Mouse (Mus musculus): ENCODE data around the gene Tesc. TPM values are rescaled to one million over a fixed set of nuclear protein-coding genes. Genes with fewer than 3 reads are reported as not detected.
A peak's percentile ranks its signal among the peaks of the same experiment; 100 is the strongest.

The Tesc gene
- polyA plus RNA-seq, 1 experiment from 2014 or later: 5.3 TPM

GRCm38 (mm10) chr5:118083060-118083638 is 55.6 kb downstream of the Tesc start:
- H3K27me3 ChIP-seq (ENCODE audit: insufficient read depth, low read length): no peaks in the 10 kb centered on the region
- no peak overlapping the region for H3K4me2 ChIP-seq
- peaks cover 22% of the 10 kb centered on the region for H3K4me1 ChIP-seq (ENCODE audit: insufficient read depth)
- ATAC-seq (ENCODE audit: insufficient read depth): 0 out of 2 replicates have a peak, but pooled peaks have one; percentile 14
- H3K36me3 ChIP-seq (ENCODE audit: insufficient read depth): peaks cover 12% of the 10 kb centered on the region; the same call in 1 of the 2 replicates
- peak; percentile 42 for DNase-seq
- no peak for TF ChIP-seq CTCF (IDR thresholded peaks at IDR 0.05; ENCODE audit: low read depth)
- no peak overlapping the region for H3K9ac ChIP-seq
- H3K27ac ChIP-seq (ENCODE audit: low read depth): no peak overlapping the region
- no peak overlapping the region for H3K4me3 ChIP-seq (ENCODE audit: low read depth, low read length)
- H3K9me3 ChIP-seq (ENCODE audit: low read depth, low read length): no peaks in the 10 kb centered on the region
- WGBS: 43% methylated on average over 12 of the region's 12 CpGs

- no peaks in the 10 kb centered on the region for H3K27me3 ChIP-seq (ENCODE audit: insufficient read depth, low read length)
- 51% methylated on average over 10 of the region's 10 CpGs for WGBS
- H3K9me3 ChIP-seq (ENCODE audit: low read depth, low read length): no peaks in the 10 kb centered on the region
- H3K27ac ChIP-seq (ENCODE audit: low read depth): 0 out of 2 replicates have a peak overlapping the region, but pooled peaks have one; percentile 48
- peaks cover 3% of the 10 kb centered on the region; the same call in 1 of the 2 replicates for H3K36me3 ChIP-seq (ENCODE audit: insufficient read depth)
- H3K4me3 ChIP-seq (ENCODE audit: low read depth, low read length): no peak overlapping the region
- TF ChIP-seq CTCF (IDR thresholded peaks at IDR 0.05; ENCODE audit: low read depth): no peak
- peak; percentile 75 for DNase-seq
- no peak overlapping the region; the same call in 1 of the 2 replicates for H3K9ac ChIP-seq
- no peak for ATAC-seq (ENCODE audit: insufficient read depth)
- no peak overlapping the region for H3K4me2 ChIP-seq
- peaks cover 22% of the 10 kb centered on the region for H3K4me1 ChIP-seq (ENCODE audit: insufficient read depth)
Observed at GRCm38 (mm10) chr5:118084171-118084727, 56.7 kb downstream of the Tesc start.

- H3K4me1 ChIP-seq (ENCODE audit: insufficient read depth): peaks cover 22% of the 10 kb centered on the region
Observed at GRCm38 (mm10) chr5:118085313-118085712, 57.8 kb downstream of the Tesc start.

GRCm38 (mm10) chr5:118086956-118087355 is 59.4 kb downstream of the Tesc start:
- DNase-seq (no peak), ATAC-seq (ENCODE audit: insufficient read depth) (no peak)
- no peaks in the 10 kb centered on the region for H3K9me3 ChIP-seq (ENCODE audit: low read depth, low read length)
- H3K9ac ChIP-seq: no peak overlapping the region
- H3K27me3 ChIP-seq (ENCODE audit: insufficient read depth, low read length): no peaks in the 10 kb centered on the region
- no peak overlapping the region for H3K27ac ChIP-seq (ENCODE audit: low read depth)
- peaks cover 18% of the 10 kb centered on the region; the same call in 1 of the 2 replicates for H3K4me1 ChIP-seq (ENCODE audit: insufficient read depth)
- no peak overlapping the region for H3K4me3 ChIP-seq (ENCODE audit: low read depth, low read length)
- H3K36me3 ChIP-seq (ENCODE audit: insufficient read depth): peaks cover 24% of the 10 kb centered on the region
- TF ChIP-seq CTCF (IDR thresholded peaks at IDR 0.05; ENCODE audit: low read depth): no peak
- no peak overlapping the region for H3K4me2 ChIP-seq
- WGBS: 38% methylated on average over 7 of the region's 7 CpGs

More at GRCm38 (mm10) chr5:118085313-118085712, 57.8 kb downstream of the Tesc start:
- H3K9ac ChIP-seq: no peak overlapping the region
- no peak for ATAC-seq (ENCODE audit: insufficient read depth)
- TF ChIP-seq CTCF (IDR thresholded peaks at IDR 0.05; ENCODE audit: low read depth): no peak
- H3K27ac ChIP-seq (ENCODE audit: low read depth): no peak overlapping the region
- H3K27me3 ChIP-seq (ENCODE audit: insufficient read depth, low read length): no peaks in the 10 kb centered on the region
- peaks cover 11% of the 10 kb centered on the region for H3K36me3 ChIP-seq (ENCODE audit: insufficient read depth)
- H3K4me2 ChIP-seq: no peak overlapping the region
- H3K4me3 ChIP-seq (ENCODE audit: low read depth, low read length): no peak overlapping the region
- DNase-seq: no peak
- no peaks in the 10 kb centered on the region for H3K9me3 ChIP-seq (ENCODE audit: low read depth, low read length)
- 74% methylated on average over 7 of the region's 7 CpGs for WGBS

GRCm38 (mm10) chr5:118089102-118089501 is 61.6 kb downstream of the Tesc start:
- H3K27me3 ChIP-seq (ENCODE audit: insufficient read depth, low read length): no peaks in the 10 kb centered on the region
- H3K9me3 ChIP-seq (ENCODE audit: low read depth, low read length): no peaks in the 10 kb centered on the region
- no peak overlapping the region for H3K4me3 ChIP-seq (ENCODE audit: low read depth, low read length)
- DNase-seq (no peak), ATAC-seq (ENCODE audit: insufficient read depth) (0 out of 2 replicates have a peak, but pooled peaks have one; percentile 39)
- no peak overlapping the region for H3K27ac ChIP-seq (ENCODE audit: low read depth)
- 57% methylated on average over 7 of the region's 7 CpGs for WGBS
- no peak; the same call in 1 of the 2 replicates for TF ChIP-seq CTCF (IDR thresholded peaks at IDR 0.05; ENCODE audit: low read depth)
- peaks cover 5% of the 10 kb centered on the region; the same call in 1 of the 2 replicates for H3K4me1 ChIP-seq (ENCODE audit: insufficient read depth)
- H3K36me3 ChIP-seq (ENCODE audit: insufficient read depth): peaks cover 44% of the 10 kb centered on the region
- H3K4me2 ChIP-seq: no peak overlapping the region
- H3K9ac ChIP-seq: no peak overlapping the region

- no peaks in the 10 kb centered on the region for H3K27me3 ChIP-seq (ENCODE audit: insufficient read depth, low read length)
- DNase-seq (no peak), ATAC-seq (ENCODE audit: insufficient read depth) (no peak)
- no peak overlapping the region for H3K9ac ChIP-seq
- no peak overlapping the region for H3K4me2 ChIP-seq
- H3K4me1 ChIP-seq (ENCODE audit: insufficient read depth): 0 out of 2 replicates have a peak, but pooled peaks cover 3% of the 10 kb centered on the region
- peaks cover 52% of the 10 kb centered on the region for H3K36me3 ChIP-seq (ENCODE audit: insufficient read depth)
- H3K9me3 ChIP-seq (ENCODE audit: low read depth, low read length): no peaks in the 10 kb centered on the region
- no peak for TF ChIP-seq CTCF (IDR thresholded peaks at IDR 0.05; ENCODE audit: low read depth)
- no peak overlapping the region for H3K27ac ChIP-seq (ENCODE audit: low read depth)
- 95% methylated on average over 6 of the region's 6 CpGs for WGBS
- H3K4me3 ChIP-seq (ENCODE audit: low read depth, low read length): no peak overlapping the region
Observed at GRCm38 (mm10) chr5:118090101-118090500, 62.6 kb downstream of the Tesc start.

GRCm38 (mm10) chr5:118090837-118091236 is 63.3 kb downstream of the Tesc start:
- 92% methylated on average over 2 of the region's 2 CpGs for WGBS
- peaks cover 59% of the 10 kb centered on the region for H3K36me3 ChIP-seq (ENCODE audit: insufficient read depth)
- H3K9ac ChIP-seq: no peak overlapping the region
- H3K27me3 ChIP-seq (ENCODE audit: insufficient read depth, low read length): no peaks in the 10 kb centered on the region
- H3K9me3 ChIP-seq (ENCODE audit: low read depth, low read length): no peaks in the 10 kb centered on the region
- no peak overlapping the region for H3K4me3 ChIP-seq (ENCODE audit: low read depth, low read length)
- H3K4me2 ChIP-seq: no peak overlapping the region
- DNase-seq (peak; percentile 63), ATAC-seq (ENCODE audit: insufficient read depth) (no peak)
- TF ChIP-seq CTCF (IDR thresholded peaks at IDR 0.05; ENCODE audit: low read depth): peak; percentile 62
- H3K27ac ChIP-seq (ENCODE audit: low read depth): no peak overlapping the region
- 0 out of 2 replicates have a peak, but pooled peaks cover 3% of the 10 kb centered on the region for H3K4me1 ChIP-seq (ENCODE audit: insufficient read depth)
